Mouse (Mus musculus) cerebellum, postnatal 14 days (tissue): ENCODE results near the gene Ifna5.
"Not testable (repeated sequence)": the region's sequence is repeated elsewhere in the genome, so short reads cannot be mapped to it uniquely, and the experiment has no call there.

Experiments used
- DNase-seq, 2 experiments: peaks; one replicate each; pipeline ENCODE4 v3.0.0; 2021; ENCODE audit warnings: mixed read lengths in 2 of 2

Ifna5 gene

DNA sequence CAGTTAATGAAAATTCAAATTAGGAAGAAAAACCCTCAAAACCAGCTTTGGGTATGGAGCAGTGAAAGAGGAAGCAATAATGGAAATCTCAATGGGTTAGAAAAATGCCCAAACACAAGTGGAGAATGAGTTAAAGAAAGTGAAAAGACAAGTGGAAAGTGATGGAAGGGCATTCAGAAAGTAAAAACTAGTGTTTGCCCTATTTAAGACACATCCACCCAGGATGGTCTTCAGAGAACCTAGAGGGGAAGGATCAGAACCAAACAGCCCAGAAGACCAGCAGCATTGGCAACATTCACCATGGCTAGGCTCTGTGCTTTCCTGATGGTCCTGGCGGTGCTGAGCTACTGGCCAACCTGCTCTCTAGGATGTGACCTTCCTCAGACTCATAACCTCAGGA, at the start of gene Ifna5:
TSS of gene Ifna5 (plus strand) at position 301 of the 400 bp plus-strand sequence.
- not testable (repeated sequence) for DNase-seq

DNA sequence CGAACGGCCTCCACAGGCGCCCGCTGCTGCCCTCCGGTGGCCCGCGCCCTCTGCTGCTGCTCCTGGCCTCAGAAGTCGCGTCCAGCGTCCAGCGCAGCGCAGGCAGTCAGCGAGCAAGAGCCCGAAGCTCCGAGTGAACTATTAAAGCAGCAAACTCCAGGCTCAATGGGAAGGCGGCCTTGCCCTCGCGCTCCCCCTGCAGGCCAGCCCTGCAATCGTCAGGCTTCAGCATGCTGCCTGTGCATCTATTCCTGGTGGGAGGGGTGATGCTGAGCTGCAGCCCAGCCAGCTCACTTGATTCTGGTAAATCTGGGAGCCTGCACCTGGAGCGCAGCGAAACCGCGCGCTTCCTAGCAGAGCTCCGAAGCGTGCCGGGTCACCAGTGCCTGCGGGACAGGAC, 46.9 kb upstream of the Ifna5 start, which contains the start of gene Gm13277:
TSS of gene Gm13277 (plus strand) at position 231 of the 400 bp plus-strand sequence.
- DNase-seq: peak; percentile 76

DNA sequence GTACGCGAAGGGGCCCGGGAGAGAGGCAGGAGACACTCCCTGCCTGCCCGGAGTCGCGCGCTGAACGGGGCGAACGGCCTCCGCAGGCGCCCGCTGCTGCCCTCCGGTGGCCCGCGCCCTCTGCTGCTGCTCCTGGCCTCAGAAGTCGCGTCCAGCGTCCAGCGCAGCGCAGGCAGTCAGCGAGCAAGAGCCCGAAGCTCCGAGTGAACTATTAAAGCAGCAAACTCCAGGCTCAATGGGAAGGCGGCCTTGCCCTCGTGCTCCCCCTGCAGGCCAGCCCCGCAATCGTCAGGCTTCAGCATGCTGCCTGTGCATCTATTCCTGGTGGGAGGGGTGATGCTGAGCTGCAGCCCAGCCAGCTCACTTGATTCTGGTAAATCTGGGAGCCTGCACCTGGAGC, 44.1 kb upstream of the Ifna5 start, which contains the start of gene Gm13278:
TSS of gene Gm13278 (plus strand) at position 301 of the 400 bp plus-strand sequence.
- DNase-seq: not testable (repeated sequence)

DNA sequence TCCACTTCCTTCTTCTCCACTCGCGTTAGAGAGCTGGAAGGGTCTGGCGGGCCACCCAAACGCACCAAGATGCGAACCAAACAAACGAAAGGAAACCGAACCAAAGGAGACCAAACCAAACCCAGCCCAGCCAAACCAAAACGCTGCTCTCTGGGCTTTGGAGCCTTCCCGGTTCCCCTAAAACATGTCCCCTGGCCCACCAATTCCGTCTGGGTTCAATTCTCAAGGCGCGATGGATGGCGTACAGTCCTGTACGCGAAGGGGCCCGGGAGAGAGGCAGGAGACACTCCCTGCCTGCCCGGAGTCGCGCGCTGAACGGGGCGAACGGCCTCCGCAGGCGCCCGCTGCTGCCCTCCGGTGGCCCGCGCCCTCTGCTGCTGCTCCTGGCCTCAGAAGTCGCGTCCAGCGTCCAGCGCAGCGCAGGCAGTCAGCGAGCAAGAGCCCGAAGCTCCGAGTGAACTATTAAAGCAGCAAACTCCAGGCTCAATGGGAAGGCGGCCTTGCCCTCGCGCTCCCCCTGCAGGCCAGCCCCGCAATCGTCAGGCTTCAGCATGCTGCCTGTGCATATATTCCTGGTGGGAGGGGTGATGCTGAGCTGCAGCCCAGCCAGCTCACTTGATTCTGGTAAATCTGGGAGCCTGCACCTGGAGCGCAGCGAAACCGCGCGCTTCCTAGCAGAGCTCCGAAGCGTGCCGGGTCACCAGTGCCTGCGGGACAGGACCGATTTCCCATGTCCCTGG, 41.2 kb upstream of the Ifna5 start, which contains the start of gene Gm13275:
TSS of gene Gm13275 (plus strand) at position 552 of the 740 bp plus-strand sequence.
- peak; percentile 42 to 61 for DNase-seq

DNA sequence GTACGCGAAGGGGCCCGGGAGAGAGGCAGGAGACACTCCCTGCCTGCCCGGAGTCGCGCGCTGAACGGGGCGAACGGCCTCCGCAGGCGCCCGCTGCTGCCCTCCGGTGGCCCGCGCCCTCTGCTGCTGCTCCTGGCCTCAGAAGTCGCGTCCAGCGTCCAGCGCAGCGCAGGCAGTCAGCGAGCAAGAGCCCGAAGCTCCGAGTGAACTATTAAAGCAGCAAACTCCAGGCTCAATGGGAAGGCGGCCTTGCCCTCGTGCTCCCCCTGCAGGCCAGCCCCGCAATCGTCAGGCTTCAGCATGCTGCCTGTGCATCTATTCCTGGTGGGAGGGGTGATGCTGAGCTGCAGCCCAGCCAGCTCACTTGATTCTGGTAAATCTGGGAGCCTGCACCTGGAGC, 38.2 kb upstream of the Ifna5 start, which contains the start of gene Gm13279:
TSS of gene Gm13279 (plus strand) at position 301 of the 400 bp plus-strand sequence.
- DNase-seq: not testable (repeated sequence)

DNA sequence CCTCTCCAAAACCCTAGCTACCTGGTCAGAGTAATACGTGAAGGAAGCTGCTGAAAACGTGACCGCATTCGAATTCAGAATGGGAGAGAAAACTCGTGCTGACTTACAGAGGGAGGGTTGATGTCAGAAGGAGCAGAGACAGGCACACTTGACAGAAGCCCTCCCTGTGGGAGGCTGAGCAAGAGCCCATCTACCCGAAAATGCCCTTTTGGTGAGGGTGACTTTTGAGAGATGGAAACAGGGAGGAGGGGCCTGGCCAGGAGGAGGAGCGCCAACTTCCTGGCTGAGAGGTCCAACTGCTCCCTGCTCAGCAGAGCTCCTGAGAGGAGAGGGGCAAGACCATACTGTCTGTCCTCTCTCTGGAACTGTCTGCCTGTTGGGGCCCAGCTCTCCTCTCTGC, 36.0 kb upstream of the Ifna5 start, which contains the start of gene Gm13285:
TSS of gene Gm13285 (plus strand) at position 301 of the 400 bp plus-strand sequence.
- not testable (repeated sequence) for DNase-seq

DNA sequence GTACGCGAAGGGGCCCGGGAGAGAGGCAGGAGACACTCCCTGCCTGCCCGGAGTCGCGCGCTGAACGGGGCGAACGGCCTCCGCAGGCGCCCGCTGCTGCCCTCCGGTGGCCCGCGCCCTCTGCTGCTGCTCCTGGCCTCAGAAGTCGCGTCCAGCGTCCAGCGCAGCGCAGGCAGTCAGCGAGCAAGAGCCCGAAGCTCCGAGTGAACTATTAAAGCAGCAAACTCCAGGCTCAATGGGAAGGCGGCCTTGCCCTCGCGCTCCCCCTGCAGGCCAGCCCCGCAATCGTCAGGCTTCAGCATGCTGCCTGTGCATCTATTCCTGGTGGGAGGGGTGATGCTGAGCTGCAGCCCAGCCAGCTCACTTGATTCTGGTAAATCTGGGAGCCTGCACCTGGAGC, 32.4 kb upstream of the Ifna5 start, which contains the start of gene Gm13287:
TSS of gene Gm13287 (plus strand) at position 301 of the 400 bp plus-strand sequence.
- not testable (repeated sequence) for DNase-seq

DNA sequence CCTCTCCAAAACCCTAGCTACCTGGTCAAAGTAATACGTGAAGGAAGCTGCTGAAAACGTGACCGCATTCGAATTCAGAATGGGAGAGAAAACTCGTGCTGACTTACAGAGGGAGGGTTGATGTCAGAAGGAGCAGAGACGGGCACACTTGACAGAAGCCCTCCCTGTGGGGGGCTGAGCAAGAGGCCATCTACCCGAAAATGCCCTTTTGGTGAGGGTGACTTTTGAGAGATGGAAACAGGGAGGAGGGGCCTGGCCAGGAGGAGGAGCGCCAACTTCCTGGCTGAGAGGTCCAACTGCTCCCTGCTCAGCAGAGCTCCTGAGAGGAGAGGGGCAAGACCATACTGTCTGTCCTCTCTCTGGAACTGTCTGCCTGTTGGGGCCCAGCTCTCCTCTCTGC, 30.1 kb upstream of the Ifna5 start, which contains the start of gene Gm13288:
TSS of gene Gm13288 (plus strand) at position 301 of the 400 bp plus-strand sequence.
- DNase-seq: not testable (repeated sequence)

DNA sequence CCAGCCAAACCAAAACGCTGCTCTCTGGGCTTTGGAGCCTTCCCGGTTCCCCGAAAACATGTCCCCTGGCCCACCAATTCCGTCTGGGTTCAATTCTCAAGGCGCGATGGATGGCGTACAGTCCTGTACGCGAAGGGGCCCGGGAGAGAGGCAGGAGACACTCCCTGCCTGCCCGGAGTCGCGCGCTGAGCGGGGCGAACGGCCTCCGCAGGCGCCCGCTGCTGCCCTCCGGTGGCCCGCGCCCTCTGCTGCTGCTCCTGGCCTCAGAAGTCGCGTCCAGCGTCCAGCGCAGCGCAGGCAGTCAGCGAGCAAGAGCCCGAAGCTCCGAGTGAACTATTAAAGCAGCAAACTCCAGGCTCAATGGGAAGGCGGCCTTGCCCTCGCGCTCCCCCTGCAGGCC, 29.6 kb upstream of the Ifna5 start:
- DNase-seq: not testable (repeated sequence)

DNA sequence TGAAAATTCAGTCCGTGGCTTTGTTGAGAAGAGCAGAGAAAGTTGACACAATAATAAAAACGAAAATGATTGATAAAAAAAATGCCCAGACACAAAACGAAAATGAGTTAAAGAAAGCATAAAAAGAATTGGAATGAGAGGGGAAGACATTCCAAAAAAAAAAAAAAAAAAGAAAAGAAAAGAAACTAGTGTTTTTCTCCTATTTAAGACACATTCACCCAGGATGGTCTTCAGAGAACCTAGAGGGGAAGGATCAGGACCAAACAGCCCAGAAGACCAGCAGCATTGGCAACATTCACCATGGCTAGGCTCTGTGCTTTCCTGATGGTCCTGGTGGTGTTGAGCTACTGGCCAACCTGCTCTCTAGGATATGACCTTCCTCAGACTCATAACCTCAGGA, 19.4 kb upstream of the Ifna5 start, which contains the start of gene Ifna7:
TSS of gene Ifna7 (plus strand) at position 301 of the 400 bp plus-strand sequence.
- DNase-seq: no peak

DNA sequence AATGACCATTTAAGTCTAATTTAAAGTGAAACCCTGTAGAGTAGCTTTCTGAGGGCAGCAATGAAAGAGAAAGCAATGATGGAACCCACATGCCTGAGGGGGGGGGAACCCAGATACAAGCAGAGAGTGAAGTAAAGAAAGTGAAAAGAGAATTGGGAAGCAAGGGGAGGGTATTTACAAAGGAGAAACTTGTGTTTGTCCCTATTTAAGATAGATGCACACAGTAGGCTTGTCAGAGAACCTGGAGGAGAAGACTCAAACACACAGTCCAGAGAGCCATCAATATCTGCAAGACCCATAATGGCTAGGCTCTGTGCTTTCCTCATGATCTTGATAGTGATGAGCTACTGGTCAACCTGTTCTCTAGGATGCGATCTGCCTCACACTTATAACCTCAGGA, 15.7 kb upstream of the Ifna5 start, which contains the start of gene Ifna11:
TSS of gene Ifna11 (plus strand) at position 301 of the 400 bp plus-strand sequence.
- DNase-seq: no peak

DNA sequence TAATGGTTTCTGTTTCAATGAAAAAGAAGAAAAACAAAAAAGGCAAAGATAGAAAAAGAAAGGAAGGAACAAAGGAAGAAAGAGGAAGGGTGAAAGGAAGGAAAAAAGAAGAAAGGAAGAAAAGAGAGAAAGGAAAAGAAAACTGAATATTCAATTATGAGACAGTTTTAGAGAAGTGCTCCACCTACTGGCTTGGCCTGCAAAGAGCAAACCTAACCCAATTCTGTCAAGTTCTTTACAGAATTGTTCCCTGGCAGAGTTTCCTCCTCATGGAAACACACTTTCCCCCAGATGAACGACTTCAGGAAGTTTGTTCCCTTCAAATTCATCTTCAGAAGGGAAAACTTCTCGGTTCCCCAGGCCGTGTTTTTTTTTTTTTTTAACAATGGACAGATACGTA, 12.3 kb upstream of the Ifna5 start:
- peak; percentile 15 to 33 for DNase-seq

DNA sequence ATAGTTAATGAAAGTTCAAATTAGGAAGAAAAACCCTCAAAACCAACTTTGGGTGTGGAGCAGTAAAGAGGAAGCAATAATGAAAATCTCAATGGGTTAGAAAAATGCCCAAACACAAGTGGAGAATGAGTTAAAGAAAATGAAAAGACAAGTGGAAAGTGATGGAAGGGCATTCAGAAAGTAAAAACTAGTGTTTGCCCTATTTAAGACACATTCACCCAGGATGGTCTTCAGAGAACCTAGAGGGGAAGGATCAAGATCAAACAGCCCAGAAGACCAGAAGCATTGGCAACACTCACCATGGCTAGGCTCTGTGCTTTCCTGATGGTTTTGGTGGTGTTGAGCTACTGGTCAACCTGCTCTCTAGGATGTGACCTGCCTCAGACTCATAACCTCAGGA, 8.2 kb upstream of the Ifna5 start, which contains the start of gene Ifna6:
TSS of gene Ifna6 (plus strand) at position 301 of the 400 bp plus-strand sequence.
- DNase-seq: not testable (repeated sequence)

DNA sequence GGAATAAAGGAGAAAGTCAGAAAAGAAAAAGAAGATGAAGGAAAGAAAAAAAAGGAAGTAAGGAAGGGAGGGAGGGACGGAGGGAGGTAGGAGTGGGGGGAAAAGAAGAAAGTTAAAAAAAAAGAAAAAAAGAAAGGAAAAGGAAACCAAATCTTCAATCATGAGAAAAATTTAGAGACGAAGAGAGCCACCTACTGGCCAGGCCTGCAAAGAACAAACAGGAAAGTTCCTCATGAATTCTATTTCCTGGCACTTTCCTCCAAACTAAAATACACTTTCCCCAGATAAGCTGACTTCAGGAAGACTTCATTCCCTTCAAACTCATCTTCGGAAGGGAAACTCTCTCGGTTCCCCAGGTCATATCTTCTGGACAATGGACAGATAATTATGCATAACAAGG, 4.8 kb upstream of the Ifna5 start:
- peak; percentile 20 to 32 for DNase-seq

DNA sequence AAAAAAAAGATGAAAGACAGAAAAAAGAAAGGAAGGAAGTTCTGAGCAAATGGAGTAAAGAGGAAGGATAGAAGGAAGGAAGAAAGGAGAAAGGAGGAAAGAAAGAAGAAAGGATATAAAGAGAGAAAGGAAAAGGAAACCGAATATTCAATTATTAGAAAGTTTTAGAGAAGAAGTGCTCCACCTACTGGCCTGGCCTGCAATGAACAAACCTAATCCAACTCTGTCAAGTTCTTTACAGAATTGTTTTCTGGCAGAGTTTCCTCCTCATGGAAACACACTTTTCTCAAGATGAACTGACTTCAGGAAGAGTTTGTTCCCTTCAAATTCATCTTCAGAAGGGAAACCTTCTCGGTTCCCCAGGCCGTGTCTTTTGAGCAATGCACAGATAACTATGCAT, 3.5 kb downstream of the Ifna5 start:
- DNase-seq: peak; percentile 5 to 14

DNA sequence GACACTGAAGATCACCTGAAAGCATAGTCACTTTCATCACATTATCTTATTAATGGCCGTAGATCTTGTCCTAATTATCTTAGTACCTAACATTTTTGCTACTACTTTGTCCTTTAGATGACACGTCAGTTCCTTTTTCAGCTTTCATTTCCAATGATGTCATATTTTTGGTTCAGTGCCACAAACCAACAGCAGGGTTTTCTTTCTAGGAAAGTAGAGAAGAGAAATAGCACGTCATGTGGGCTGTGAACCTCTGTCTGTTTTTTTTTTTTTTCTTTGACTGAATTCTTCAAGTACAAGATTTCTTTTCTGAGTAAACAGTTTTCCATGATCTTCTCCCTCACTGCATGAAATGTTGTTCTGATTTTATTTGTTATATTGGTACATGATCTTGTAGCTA, 4.7 kb downstream of the Ifna5 start:
- DNase-seq: no peak

DNA sequence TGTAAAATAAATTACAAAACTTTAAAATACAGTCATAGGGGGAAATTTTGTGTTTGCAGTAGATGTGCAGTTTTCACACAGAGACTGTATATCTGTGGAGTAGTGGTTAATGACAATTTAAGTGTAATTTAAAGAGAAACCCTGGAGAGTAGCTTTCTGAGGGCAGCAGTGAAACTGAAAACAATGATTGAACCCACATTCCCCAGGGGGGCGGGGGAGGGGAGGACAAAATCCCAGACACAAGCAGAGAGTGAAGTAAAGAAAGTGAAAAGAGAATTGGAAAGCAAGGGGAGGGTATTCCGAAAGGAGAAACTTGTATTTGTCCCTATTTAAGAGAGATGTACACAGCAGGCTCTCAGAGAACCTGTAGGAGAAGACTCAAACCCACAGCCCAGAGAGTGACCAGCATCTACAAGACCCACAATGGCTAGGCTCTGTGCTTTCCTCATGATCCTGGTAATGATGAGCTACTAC, 6.2 kb downstream of the Ifna5 start, which contains the start of gene Ifna4:
TSS of gene Ifna4 (plus strand) at position 424 of the 474 bp plus-strand sequence.
- DNase-seq: no peak

DNA sequence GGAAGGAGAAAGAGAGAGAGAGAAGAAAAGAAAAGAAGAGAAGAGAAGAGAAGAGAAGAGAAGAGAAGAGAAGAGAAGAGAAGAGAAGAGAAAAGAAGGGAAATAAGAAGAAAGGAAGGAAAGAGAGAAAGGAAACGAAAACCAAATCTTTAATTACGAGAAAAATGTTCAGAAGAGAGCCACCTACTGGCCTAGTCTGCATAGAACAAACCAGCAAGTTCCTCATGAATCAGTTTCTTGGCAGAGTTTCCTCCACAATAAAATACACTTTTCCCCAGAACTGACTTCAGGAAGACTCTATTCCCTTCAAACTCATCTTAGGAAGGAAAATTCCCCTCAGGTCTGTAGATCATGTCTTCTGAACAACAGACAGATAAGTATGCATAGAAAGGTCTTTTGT, 10.0 kb downstream of the Ifna5 start:
- no peak for DNase-seq

DNA sequence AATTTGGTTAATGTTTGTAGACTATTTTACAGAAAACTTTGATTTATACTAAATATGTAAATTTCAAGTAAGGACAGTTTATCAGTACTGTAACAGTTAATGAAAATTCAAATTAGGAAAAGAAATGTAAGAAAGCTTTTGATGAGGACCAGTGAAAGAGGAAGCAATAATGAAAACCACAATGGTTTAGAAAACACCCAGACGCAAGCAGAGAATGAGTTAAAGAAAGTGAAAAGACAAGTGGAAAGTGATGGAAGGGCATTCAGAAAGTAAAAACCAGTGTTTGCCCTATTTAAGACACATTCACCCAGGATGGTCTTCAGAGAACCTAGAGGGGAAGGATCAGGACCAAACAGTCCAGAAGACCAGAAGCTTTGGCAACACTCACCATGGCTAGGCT, 14.4 kb downstream of the Ifna5 start, which contains the start of gene Ifna1:
TSS of gene Ifna1 (plus strand) at position 390 of the 400 bp plus-strand sequence.
- DNase-seq: no peak

DNA sequence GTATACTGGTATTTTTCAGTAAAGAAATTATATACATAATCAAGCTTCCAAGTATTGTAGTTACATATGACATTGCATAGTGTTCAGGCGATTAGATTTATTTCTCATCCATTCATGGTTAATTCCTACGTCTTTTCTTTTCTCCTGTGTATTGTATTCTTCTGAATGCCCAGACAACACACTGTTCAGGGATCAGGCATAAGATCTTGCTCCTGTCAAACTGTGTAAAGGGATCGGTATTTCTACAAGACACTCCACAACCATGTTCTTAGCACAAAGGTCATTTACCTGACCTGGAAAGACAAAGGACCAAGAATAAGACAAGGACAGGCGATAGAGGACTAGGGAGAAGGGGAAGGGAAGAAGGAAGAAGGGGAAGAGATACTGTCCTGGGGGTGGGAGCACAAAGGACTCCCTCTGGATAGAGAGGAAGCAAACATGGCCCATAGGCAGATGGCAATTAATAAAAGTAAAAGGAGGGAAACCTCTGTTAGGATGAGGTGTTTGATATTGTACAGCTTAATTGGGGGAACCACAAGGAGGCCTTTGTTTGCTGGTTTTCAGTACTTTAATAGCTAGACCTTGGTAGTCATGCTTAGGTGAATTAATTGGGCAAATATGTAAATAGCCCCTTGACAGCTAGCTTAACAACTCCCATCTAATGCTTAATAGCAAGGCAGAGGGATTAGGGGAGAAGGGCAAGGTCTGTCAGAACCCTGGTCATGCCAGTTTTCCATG, 15.9 kb downstream of the Ifna5 start:
- no peak for DNase-seq

DNA sequence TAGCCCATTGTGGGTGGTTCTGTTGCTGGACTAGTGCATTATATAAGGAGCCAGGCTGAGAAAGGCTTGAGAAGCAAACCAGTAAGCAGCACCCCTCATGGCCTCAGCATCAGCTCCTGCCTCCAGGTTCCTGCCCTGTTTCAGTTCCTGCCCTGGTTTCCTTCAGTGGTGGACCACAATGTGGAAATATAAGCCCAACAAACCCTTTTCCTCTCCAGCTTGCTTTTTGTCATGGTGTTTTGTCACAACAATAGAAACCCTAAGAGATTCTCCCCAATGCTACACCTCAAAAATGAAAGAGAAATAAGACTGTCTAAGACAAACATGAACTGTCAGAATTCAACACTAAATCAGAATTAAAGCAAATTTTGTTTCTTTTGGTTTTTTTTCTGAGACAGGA, 23.9 kb downstream of the Ifna5 start:
- no peak for DNase-seq

DNA sequence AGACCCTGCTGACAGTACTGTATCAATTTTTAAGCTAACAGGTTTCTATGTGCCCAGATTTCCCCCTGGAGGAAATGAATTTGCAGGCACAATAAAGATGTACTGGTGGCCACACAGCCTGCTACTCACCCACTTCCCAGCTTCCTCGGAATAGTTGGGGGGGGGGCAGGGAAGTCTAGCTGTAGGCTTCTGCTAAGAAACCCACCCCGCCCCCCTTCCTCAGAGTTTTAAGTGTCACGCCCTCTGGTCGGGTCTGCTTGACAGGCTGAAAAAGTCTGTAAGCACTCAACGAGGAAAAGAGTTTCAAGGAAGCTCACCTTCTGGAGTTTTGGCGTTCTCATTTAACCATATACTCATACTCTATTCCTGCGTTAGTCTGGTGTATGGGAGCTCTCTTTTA, 28.0 kb downstream of the Ifna5 start:
- no peak for DNase-seq

DNA sequence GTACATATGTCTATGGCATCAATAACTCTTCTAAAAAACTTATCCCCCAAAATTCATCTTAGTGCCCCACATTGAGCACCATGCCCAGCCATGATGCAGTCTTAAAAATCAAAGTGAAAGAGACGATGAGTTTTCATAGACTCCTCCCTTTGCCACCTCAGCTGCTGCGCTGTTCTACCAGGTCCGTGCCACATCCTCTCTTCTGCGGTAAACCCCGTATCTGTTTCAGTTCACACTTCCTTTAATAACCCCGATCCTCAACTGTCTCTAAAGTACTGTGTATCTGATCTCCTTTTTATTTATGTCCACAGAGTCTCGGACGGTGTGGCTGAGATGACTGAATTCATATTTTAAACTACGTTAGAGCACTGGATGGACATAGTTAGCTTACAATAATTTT, 29.3 kb downstream of the Ifna5 start:
- DNase-seq: no peak
